ENCODE assay signal across 8 mouse cellular contexts in the genomic region with DNA sequence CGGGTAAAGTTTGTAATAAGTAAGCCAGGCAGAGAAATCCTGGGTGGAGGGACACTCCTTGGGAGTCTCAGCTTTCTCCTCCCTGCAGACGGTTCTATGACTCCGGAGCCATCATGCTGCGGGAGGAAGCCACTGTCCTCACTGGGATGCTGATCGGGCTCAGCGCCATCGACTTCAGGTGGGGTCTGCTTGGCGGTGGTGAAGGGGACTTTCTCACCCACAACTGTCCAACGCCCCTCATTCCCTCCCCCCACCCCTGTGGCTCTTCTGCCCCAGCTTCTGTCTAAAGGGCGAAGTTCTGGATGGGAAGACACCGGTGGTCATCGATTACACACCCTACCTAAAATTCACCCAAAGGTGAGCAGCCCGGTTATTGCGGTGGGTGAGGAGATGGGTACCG. TPM values are rescaled to one million over a fixed set of nuclear protein-coding genes. Genes with fewer than 3 reads are reported as not detected.
DNase-seq lines count a peak whose midpoint lies in the region; ATAC-seq lines count a peak whose summit lies in the region.

No protein-coding gene starts in this region.

- H3K4me1 ChIP-seq in hindbrain, embryonic 10.5 days (replicated peaks): peaks cover 67% of the 10 kb centered on the region
- H3K4me1 ChIP-seq in hindbrain, embryonic 14.5 days (replicated peaks; ENCODE audit: control insufficient read depth, insufficient read depth, low read length): peaks cover 45% of the 10 kb centered on the region
- peaks cover 86% of the 10 kb centered on the region for H3K4me1 ChIP-seq in neural tube, embryonic 13.5 days (replicated peaks)
- peaks cover 59% of the 10 kb centered on the region for H3K4me1 ChIP-seq in neural tube, embryonic 15.5 days
- peaks cover 9% of the 10 kb centered on the region; the same call in 1 of the 2 replicates for H3K4me1 ChIP-seq in stomach, embryonic 14.5 days (ENCODE audit: control insufficient read depth, insufficient read depth, low read length)

- ATAC-seq in hindbrain, embryonic 14.5 days (ENCODE audit: low FRiP score): no peak
- ATAC-seq in neural tube, embryonic 13.5 days (ENCODE audit: low read depth): no peak
- ATAC-seq in neural tube, embryonic 15.5 days (ENCODE audit: low FRiP score): no peak
- ATAC-seq in stomach, embryonic 14.5 days (ENCODE audit: insufficient number of reproducible peaks, insufficient read depth, low FRiP score, low read depth): no peak

- H3K4me2 ChIP-seq in hindbrain, embryonic 14.5 days (replicated peaks): no peak overlapping the region
- H3K4me2 ChIP-seq in neural tube, embryonic 13.5 days: peak overlapping the region; percentile 32
- no peak overlapping the region for H3K4me2 ChIP-seq in neural tube, embryonic 15.5 days
- peak overlapping the region; percentile 39 for H3K4me2 ChIP-seq in stomach, embryonic 14.5 days (replicated peaks; ENCODE audit: low read depth, low read length)

- no peak overlapping the region for H3K9ac ChIP-seq in hindbrain, embryonic 14.5 days
- peak overlapping the region; percentile 44; the same call in 1 of the 2 replicates for H3K9ac ChIP-seq in neural tube, embryonic 13.5 days
- H3K9ac ChIP-seq in neural tube, embryonic 15.5 days (replicated peaks): no peak overlapping the region
- no peak overlapping the region for H3K9ac ChIP-seq in stomach, embryonic 14.5 days (replicated peaks; ENCODE audit: low read depth, low read length)

- H3K4me3 ChIP-seq in hindbrain, embryonic 10.5 days: peak overlapping the region; percentile 38
- no peak overlapping the region for H3K4me3 ChIP-seq in hindbrain, embryonic 14.5 days (replicated peaks; ENCODE audit: low read length)
- no peak overlapping the region for H3K4me3 ChIP-seq in neural tube, embryonic 13.5 days
- no peak overlapping the region for H3K4me3 ChIP-seq in neural tube, embryonic 15.5 days (replicated peaks)
- peak overlapping the region; percentile 24; the same call in 1 of the 2 replicates for H3K4me3 ChIP-seq in stomach, embryonic 14.5 days (ENCODE audit: low read depth, low read length)

- peak; percentile 55 for DNase-seq in cerebellum, adult 11-12 months
- DNase-seq in cerebellum, adult 11 months: no peak
- no peak for DNase-seq in hindbrain, embryonic 10.5 days (ENCODE audit: low spot score)
- no peak for DNase-seq in hindbrain, embryonic 14.5 days (ENCODE audit: low spot score)
- no peak for DNase-seq in c-Kit-positive CD71-positive TER-119-positive erythroid progenitor cells, embryonic 14.5 days (ENCODE audit: low spot score)

- H3K36me3 ChIP-seq in hindbrain, embryonic 10.5 days: peaks cover 51% of the 10 kb centered on the region
- peaks cover 62% of the 10 kb centered on the region for H3K36me3 ChIP-seq in hindbrain, embryonic 14.5 days (replicated peaks; ENCODE audit: control insufficient read depth, insufficient read depth)
- H3K36me3 ChIP-seq in neural tube, embryonic 13.5 days: peaks cover 59% of the 10 kb centered on the region
- H3K36me3 ChIP-seq in neural tube, embryonic 15.5 days: peaks cover 51% of the 10 kb centered on the region
- H3K36me3 ChIP-seq in stomach, embryonic 14.5 days (ENCODE audit: control insufficient read depth, insufficient read depth, low read length): peaks cover 18% of the 10 kb centered on the region

- 13% methylated on average over 15 of the region's 15 CpGs for WGBS in hindbrain, embryonic 10.5 days
- WGBS in hindbrain, embryonic 14.5 days: 24% methylated on average over 15 of the region's 15 CpGs
- 15% methylated on average over 15 of the region's 15 CpGs for WGBS in neural tube, embryonic 13.5 days
- WGBS in neural tube, embryonic 15.5 days: 25% methylated on average over 15 of the region's 15 CpGs
- WGBS in stomach, embryonic 14.5 days: 16% methylated on average over 15 of the region's 15 CpGs

- peaks cover 80% of the 10 kb centered on the region for H3K27me3 ChIP-seq in hindbrain, embryonic 10.5 days (ENCODE audit: insufficient read depth, poor library complexity, severe bottlenecking)
- 0 out of 2 replicates have a peak, but pooled peaks cover 5% of the 10 kb centered on the region for H3K27me3 ChIP-seq in hindbrain, embryonic 14.5 days (ENCODE audit: control insufficient read depth, insufficient read depth, low read length)
- H3K27me3 ChIP-seq in neural tube, embryonic 13.5 days: peaks cover 19% of the 10 kb centered on the region
- 0 out of 2 replicates have a peak, but pooled peaks cover 4% of the 10 kb centered on the region for H3K27me3 ChIP-seq in neural tube, embryonic 15.5 days (replicated peaks)
- H3K27me3 ChIP-seq in stomach, embryonic 14.5 days (ENCODE audit: control insufficient read depth, insufficient read depth, low read length): peaks cover 19% of the 10 kb centered on the region

- H3K27ac ChIP-seq in hindbrain, embryonic 10.5 days: no peak overlapping the region
- H3K27ac ChIP-seq in hindbrain, embryonic 14.5 days: no peak overlapping the region
- no peak overlapping the region; the same call in 1 of the 2 replicates for H3K27ac ChIP-seq in neural tube, embryonic 13.5 days (replicated peaks)
- no peak overlapping the region for H3K27ac ChIP-seq in neural tube, embryonic 15.5 days (replicated peaks)
- H3K27ac ChIP-seq in stomach, embryonic 14.5 days (ENCODE audit: low read length): no peak overlapping the region

- H3K9me3 ChIP-seq in hindbrain, embryonic 10.5 days: no peaks in the 10 kb centered on the region
- H3K9me3 ChIP-seq in hindbrain, embryonic 14.5 days (ENCODE audit: control insufficient read depth, low read length): no peaks in the 10 kb centered on the region
- no peaks in the 10 kb centered on the region for H3K9me3 ChIP-seq in neural tube, embryonic 13.5 days
- no peaks in the 10 kb centered on the region for H3K9me3 ChIP-seq in neural tube, embryonic 15.5 days (replicated peaks)
- no peaks in the 10 kb centered on the region for H3K9me3 ChIP-seq in stomach, embryonic 14.5 days (ENCODE audit: control insufficient read depth, low read depth, low read length)

RNA-seq across cellular contexts. Expression of gene Rundc3a, which starts 5.9 kb away (rescaled TPM):
- 23.5 and 57.0 TPM in 2 replicates for polyA plus RNA-seq in hindbrain, embryonic 10.5 days (2016; fragmentation: Nextera tagmentation; extraction: Ambion mirVana)
- polyA plus RNA-seq in hindbrain, embryonic 14.5 days (2014; fragmentation: Nextera tagmentation; extraction: Ambion mirVana): 106 TPM in 2 replicates
- 156 and 161 TPM in 2 replicates for polyA plus RNA-seq in neural tube, embryonic 13.5 days (2015; fragmentation: Nextera tagmentation; extraction: Ambion mirVana)
- 111 and 138 TPM in 2 replicates for polyA plus RNA-seq in neural tube, embryonic 15.5 days (2015; fragmentation: Nextera tagmentation; extraction: Ambion mirVana)
- polyA plus RNA-seq in stomach, embryonic 14.5 days (2014; fragmentation: Nextera tagmentation; extraction: Ambion mirVana): 7.9 and 9.7 TPM in 2 replicates

RNA-seq across cellular contexts. Expression of gene Slc25a39, which starts 8.6 kb away (rescaled TPM):
- 236 TPM in 2 replicates for polyA plus RNA-seq in hindbrain, embryonic 10.5 days (2016; fragmentation: Nextera tagmentation; extraction: Ambion mirVana)
- polyA plus RNA-seq in hindbrain, embryonic 14.5 days (2014; fragmentation: Nextera tagmentation; extraction: Ambion mirVana): 154 and 157 TPM in 2 replicates
- polyA plus RNA-seq in neural tube, embryonic 13.5 days (2015; fragmentation: Nextera tagmentation; extraction: Ambion mirVana): 154 TPM in 2 replicates
- polyA plus RNA-seq in neural tube, embryonic 15.5 days (2015; fragmentation: Nextera tagmentation; extraction: Ambion mirVana): 161 and 175 TPM in 2 replicates
- polyA plus RNA-seq in stomach, embryonic 14.5 days (2014; fragmentation: Nextera tagmentation; extraction: Ambion mirVana): 215 and 216 TPM in 2 replicates

RNA-seq across cellular contexts. Expression of gene Grn, which starts 31.0 kb away (rescaled TPM):
- 76.8 and 88.9 TPM in 2 replicates for polyA plus RNA-seq in hindbrain, embryonic 10.5 days (2016; fragmentation: Nextera tagmentation; extraction: Ambion mirVana)
- 52.4 and 63.6 TPM in 2 replicates for polyA plus RNA-seq in hindbrain, embryonic 14.5 days (2014; fragmentation: Nextera tagmentation; extraction: Ambion mirVana)
- 83.3 and 88.6 TPM in 2 replicates for polyA plus RNA-seq in neural tube, embryonic 13.5 days (2015; fragmentation: Nextera tagmentation; extraction: Ambion mirVana)
- polyA plus RNA-seq in neural tube, embryonic 15.5 days (2015; fragmentation: Nextera tagmentation; extraction: Ambion mirVana): 92.1 and 96.3 TPM in 2 replicates
- polyA plus RNA-seq in stomach, embryonic 14.5 days (2014; fragmentation: Nextera tagmentation; extraction: Ambion mirVana): 112 and 122 TPM in 2 replicates

RNA-seq across cellular contexts. Expression of gene Slc4a1, which starts 33.1 kb away (rescaled TPM):
- polyA plus RNA-seq in hindbrain, embryonic 10.5 days (2016; fragmentation: Nextera tagmentation; extraction: Ambion mirVana): 35.8 and 38.0 TPM in 2 replicates
- 1.6 and 3.3 TPM in 2 replicates for polyA plus RNA-seq in hindbrain, embryonic 14.5 days (2014; fragmentation: Nextera tagmentation; extraction: Ambion mirVana)
- polyA plus RNA-seq in neural tube, embryonic 13.5 days (2015; fragmentation: Nextera tagmentation; extraction: Ambion mirVana): 4.2 and 4.9 TPM in 2 replicates
- polyA plus RNA-seq in neural tube, embryonic 15.5 days (2015; fragmentation: Nextera tagmentation; extraction: Ambion mirVana): 2.5 and 3.5 TPM in 2 replicates
- polyA plus RNA-seq in stomach, embryonic 14.5 days (2014; fragmentation: Nextera tagmentation; extraction: Ambion mirVana): 4.2 and 4.6 TPM in 2 replicates

RNA-seq across cellular contexts. Expression of gene Fam171a2, which starts 48.4 kb away (rescaled TPM):
- polyA plus RNA-seq in hindbrain, embryonic 10.5 days (2016; fragmentation: Nextera tagmentation; extraction: Ambion mirVana): 5.2 and 8.3 TPM in 2 replicates
- polyA plus RNA-seq in hindbrain, embryonic 14.5 days (2014; fragmentation: Nextera tagmentation; extraction: Ambion mirVana): 30.9 and 40.4 TPM in 2 replicates
- polyA plus RNA-seq in neural tube, embryonic 13.5 days (2015; fragmentation: Nextera tagmentation; extraction: Ambion mirVana): 20.3 and 21.6 TPM in 2 replicates
- 23.8 and 28.3 TPM in 2 replicates for polyA plus RNA-seq in neural tube, embryonic 15.5 days (2015; fragmentation: Nextera tagmentation; extraction: Ambion mirVana)
- polyA plus RNA-seq in stomach, embryonic 14.5 days (2014; fragmentation: Nextera tagmentation; extraction: Ambion mirVana): 7.1 and 8.0 TPM in 2 replicates

Comparison
In these comparisons a context has a peak if more than half of its experiments do, and no peak if none do; other contexts are left out.
1. H3K4me3 ChIP-seq: peak in hindbrain, embryonic 10.5 days (single experiment) and stomach, embryonic 14.5 days (single experiment); none in hindbrain, embryonic 14.5 days (single experiment), neural tube, embryonic 13.5 days (single experiment) and neural tube, embryonic 15.5 days (single experiment).
2. H3K4me2 ChIP-seq: peak in neural tube, embryonic 13.5 days (single experiment) and stomach, embryonic 14.5 days (single experiment); none in hindbrain, embryonic 14.5 days (single experiment) and neural tube, embryonic 15.5 days (single experiment).